Mouse (Mus musculus): ENCODE measurements around the gene Gm43517.

The Gm43517 gene

GRCm38 (mm10) chr12:49386081-49386805 lies 1.3 kb downstream of the Gm43517 start:
- no peak for DNase-seq

GRCm38 (mm10) chr12:49387856-49388598 lies 3.1 kb downstream of the Gm43517 start:
- no peak for DNase-seq

GRCm38 (mm10) chr12:49389666-49390065 lies 4.7 kb downstream of the Gm43517 start:
- no peak for DNase-seq

GRCm38 (mm10) chr12:49390257-49390656 lies 5.3 kb downstream of the Gm43517 start:
- no peak for DNase-seq

GRCm38 (mm10) chr12:49390926-49391304 lies 5.9 kb downstream of the Gm43517 start:
- DNase-seq = no peak

- no peak for DNase-seq
These were observed 6.5 kb downstream of the Gm43517 start for GRCm38 (mm10) chr12:49391305-49392040.

GRCm38 (mm10) chr12:49392041-49392390 lies 7.0 kb downstream of the Gm43517 start:
- no peak for DNase-seq

GRCm38 (mm10) chr12:49392876-49393275 lies 7.9 kb downstream of the Gm43517 start:
- no peak for DNase-seq

GRCm38 (mm10) chr12:49393639-49394038 lies 8.7 kb downstream of the Gm43517 start:
- no peak for DNase-seq

- DNase-seq = no peak
These were observed 9.2 kb downstream of the Gm43517 start for GRCm38 (mm10) chr12:49394181-49394580.

- no peak for DNase-seq
These were observed 9.9 kb downstream of the Gm43517 start for GRCm38 (mm10) chr12:49394836-49395235.

GRCm38 (mm10) chr12:49395969-49396368 lies 11.0 kb downstream of the Gm43517 start:
- no peak for DNase-seq

- no peak for DNase-seq
These were observed 11.8 kb downstream of the Gm43517 start for GRCm38 (mm10) chr12:49396776-49397175.

GRCm38 (mm10) chr12:49397443-49398162 lies 12.6 kb downstream of the Gm43517 start:
- DNase-seq = no peak

- no peak for DNase-seq
These were observed 13.2 kb downstream of the Gm43517 start for GRCm38 (mm10) chr12:49398163-49398540.

GRCm38 (mm10) chr12:49398636-49399035 lies 13.7 kb downstream of the Gm43517 start:
- no peak for DNase-seq

GRCm38 (mm10) chr12:49399611-49400010 lies 14.6 kb downstream of the Gm43517 start:
- no peak for DNase-seq

- no peak for DNase-seq
These were observed 15.3 kb downstream of the Gm43517 start for GRCm38 (mm10) chr12:49400036-49400852.

- DNase-seq = no peak
These were observed 15.8 kb downstream of the Gm43517 start for GRCm38 (mm10) chr12:49400853-49401118.

- DNase-seq = no peak
These were observed 16.3 kb downstream of the Gm43517 start for GRCm38 (mm10) chr12:49401119-49401795.

GRCm38 (mm10) chr12:49401796-49402130 lies 16.8 kb downstream of the Gm43517 start:
- no peak for DNase-seq

- no peak for DNase-seq
These were observed 24.9 kb downstream of the Gm43517 start for GRCm38 (mm10) chr12:49409833-49410232.

Data from cerebellum, adult 18-20 months (tissue).